Mouse (Mus musculus): Measurements from ENCODE around the gene Ryk.
A peak's percentile ranks its signal among the peaks of the same experiment; 100 is the strongest.

DNA sequence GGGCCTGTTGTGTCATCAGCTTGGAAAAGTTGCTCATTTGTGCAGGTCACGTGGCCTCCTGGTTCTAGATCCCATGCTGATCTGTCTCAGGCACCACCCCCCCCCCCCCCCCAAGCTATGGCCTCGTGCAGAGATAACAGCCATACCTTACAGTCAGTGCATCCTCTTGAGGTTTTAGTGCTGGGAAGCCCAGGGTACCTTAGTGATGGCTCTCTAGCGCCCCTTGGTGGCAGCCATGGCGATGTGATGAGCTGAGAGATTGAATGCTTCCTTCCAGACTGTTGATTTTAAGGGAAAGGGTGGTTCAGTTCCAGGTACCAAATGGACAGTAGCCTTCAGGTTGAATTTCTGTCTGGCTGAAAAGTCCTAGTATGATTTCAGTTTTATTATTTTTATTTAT is 32.2 kb downstream of the Ryk start:
- TF ChIP-seq CTCF (IDR thresholded peaks at IDR 0.05; ENCODE audit: borderline replicate concordance, control insufficient read depth, extremely low read depth, insufficient read depth, low read length, poor library complexity) (peak; percentile 50; the same call in 1 of the 2 replicates), POLR2A (IDR thresholded peaks at IDR 0.05; ENCODE audit: control insufficient read depth, extremely low read depth, insufficient read depth, low read length, poor library complexity) (no peak)
